Mouse (Mus musculus) liver, embryonic 15.5 days (tissue): ENCODE measurements around the gene Plppr4. TPM values are rescaled to one million over a fixed set of nuclear protein-coding genes. Genes with fewer than 3 reads are reported as not detected.
A peak's percentile ranks its signal among the peaks of the same experiment; 100 is the strongest.

ENCODE experiments used
- ATAC-seq: fragments of 200-750 bp; cut with Nextera tagmentation; 2 replicates; pipeline ENCODE4 v1.8.0; 2017; ENCODE audit warnings: moderate number of reproducible peaks, mild to moderate bottlenecking, moderate library complexity; ENCODE audit not compliant: insufficient read depth
- H3K27ac ChIP-seq: fragments of 300-500 bp; sonication (generic); replicated peaks from 2 replicates; pipeline ENCODE4 v1.5.1; 2015; ENCODE audit warnings: mild to moderate bottlenecking, inconsistent platforms
- H3K27me3 ChIP-seq: fragments of 300-500 bp; sonication (generic); 2 replicates; pipeline ENCODE4 v1.6.1; 2015; ENCODE audit warnings: mild to moderate bottlenecking, inconsistent platforms
- H3K36me3 ChIP-seq: fragments of 300-500 bp; sonication (generic); replicated peaks from 2 replicates; pipeline ENCODE4 v1.6.1; 2015; ENCODE audit warnings: moderate library complexity, mild to moderate bottlenecking, inconsistent platforms
- H3K4me1 ChIP-seq: fragments of 300-500 bp; sonication (generic); replicated peaks from 2 replicates; pipeline ENCODE4 v1.6.1; 2015; ENCODE audit warnings: inconsistent platforms
- H3K4me2 ChIP-seq: fragments of 300-500 bp; sonication (generic); 2 replicates; pipeline ENCODE4 v1.6.1; 2015; ENCODE audit warnings: moderate library complexity, mild to moderate bottlenecking, inconsistent platforms
- H3K4me3 ChIP-seq: fragments of 300-500 bp; sonication (generic); replicated peaks from 2 replicates; pipeline ENCODE4 v1.5.1; 2015; ENCODE audit warnings: mild to moderate bottlenecking, inconsistent platforms
- H3K9ac ChIP-seq: fragments of 300-500 bp; sonication (generic); 2 replicates; pipeline ENCODE4 v1.6.1; 2015; ENCODE audit warnings: moderate library complexity, mild to moderate bottlenecking, inconsistent platforms
- H3K9me3 ChIP-seq: fragments of 300-500 bp; sonication (generic); replicated peaks from 2 replicates; pipeline ENCODE4 v1.6.1; 2016; ENCODE audit warnings: inconsistent platforms
- WGBS: fragments of 180-500 bp; shearing (Covaris S2); methylation state at CpG from one replicate; pipeline ENCODE4 v1.1.7; 2015; ENCODE audit warnings: mixed read lengths; ENCODE audit not compliant: insufficient replicate concordance; 5-methylcytosine and 5-hydroxymethylcytosine counted together
- polyA plus RNA-seq: library from polyadenylated mRNA; unstranded; fragments of >200 nt; fragmentation: Nextera tagmentation; extraction: Ambion mirVana; gene quantifications from 2 replicates; pipeline ENCODE4 v1.2.1, GENCODE M21; 2015

Gene Plppr4
- polyA plus RNA-seq = 0.03 and 0.06 TPM in 2 replicates

DNA sequence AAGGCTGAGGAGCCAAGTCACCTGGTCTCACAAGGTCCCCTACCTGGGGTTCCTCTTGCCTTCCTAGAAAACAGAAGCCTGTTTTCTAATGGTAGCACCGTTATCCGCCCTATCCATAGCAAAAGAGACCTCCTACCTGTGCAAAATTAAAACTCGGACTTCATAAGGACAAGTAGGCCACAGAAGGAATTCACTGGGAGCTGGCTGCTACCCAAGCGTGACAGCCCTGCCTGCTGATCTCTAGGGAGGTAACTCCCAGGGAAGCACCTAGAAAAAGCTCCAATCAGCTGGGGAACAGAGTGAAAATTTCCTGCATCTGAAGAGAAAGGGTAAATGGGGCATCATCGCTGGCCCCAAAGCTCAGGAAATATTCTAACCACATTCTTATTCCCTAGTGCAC, at the start of gene Plppr4:
Plppr4 (minus strand) TSS at position 349 of the 400 bp plus-strand sequence.
- Histone ChIP-seq H3K4me2 (peak within 1 kb of the TSS; percentile 62), H3K27me3 (peaks cover 17% of the 10 kb centered on the region), H3K4me1 (no peaks in the 10 kb centered on the region), H3K9me3 (no peaks in the 10 kb centered on the region), H3K9ac (no peak within 1 kb of the TSS), H3K36me3 (no peaks in the 10 kb centered on the region), H3K27ac (no peak within 1 kb of the TSS), H3K4me3 (peak within 1 kb of the TSS; percentile 29)
- ATAC-seq = no peak
- WGBS = 30% methylated on average over 5 of the region's 5 CpGs

DNA sequence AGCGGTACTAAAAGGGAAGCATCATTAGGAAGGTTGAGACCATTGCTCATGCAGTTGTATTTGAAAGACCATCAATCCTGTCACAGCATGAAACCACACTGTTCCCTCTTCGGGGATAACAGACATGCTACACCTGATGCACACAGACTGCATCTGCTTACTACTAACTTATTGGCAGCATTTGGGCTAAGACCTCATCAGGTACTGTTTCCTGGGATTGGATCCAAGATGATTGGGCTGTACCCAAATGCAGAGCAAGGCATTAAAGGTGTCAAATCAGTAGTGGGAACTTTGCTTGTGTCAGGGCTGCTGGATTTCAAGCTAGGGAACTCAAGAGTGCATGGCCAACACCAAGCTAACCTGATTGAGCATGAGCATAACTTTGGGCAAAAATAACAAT, 45.1 kb upstream of the Plppr4 start:
- ATAC-seq = no peak
- 65% methylated on average over 2 of the region's 2 CpGs for WGBS
- no peaks in the 10 kb centered on the region for H3K36me3 ChIP-seq
- H3K4me2 ChIP-seq = no peak overlapping the region
- H3K9ac ChIP-seq = no peak overlapping the region
- H3K27ac ChIP-seq = no peak overlapping the region
- H3K9me3 ChIP-seq = no peaks in the 10 kb centered on the region
- no peak overlapping the region for H3K4me3 ChIP-seq
- no peaks in the 10 kb centered on the region for H3K4me1 ChIP-seq
- no peaks in the 10 kb centered on the region for H3K27me3 ChIP-seq

DNA sequence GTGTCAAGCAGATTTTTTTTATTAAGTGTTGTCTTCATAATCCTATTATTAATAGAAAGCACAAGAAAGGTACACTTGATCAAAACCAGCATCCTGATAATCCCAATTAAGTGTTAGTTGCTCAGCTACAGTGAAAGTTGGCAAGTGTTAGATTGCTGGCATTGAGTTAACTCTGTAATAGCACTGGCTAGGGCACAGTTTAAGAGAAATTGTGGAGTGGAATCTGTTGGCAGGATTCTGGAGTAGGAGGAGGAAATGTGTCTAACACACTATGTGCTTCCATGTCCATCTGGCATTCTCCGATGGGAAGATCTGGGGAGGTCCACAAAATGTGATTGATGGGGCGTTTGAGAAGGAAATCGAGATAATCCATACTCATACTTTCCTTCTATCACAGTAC, 43.1 kb upstream of the Plppr4 start:
- H3K36me3 ChIP-seq = no peaks in the 10 kb centered on the region
- no peak for ATAC-seq
- no peak overlapping the region for H3K4me2 ChIP-seq
- H3K4me1 ChIP-seq = no peaks in the 10 kb centered on the region
- no peaks in the 10 kb centered on the region for H3K27me3 ChIP-seq
- H3K4me3 ChIP-seq = no peak overlapping the region
- H3K27ac ChIP-seq = no peak overlapping the region
- no peak overlapping the region for H3K9ac ChIP-seq
- WGBS = 54% methylated on average over 3 of the region's 3 CpGs
- H3K9me3 ChIP-seq = no peaks in the 10 kb centered on the region

DNA sequence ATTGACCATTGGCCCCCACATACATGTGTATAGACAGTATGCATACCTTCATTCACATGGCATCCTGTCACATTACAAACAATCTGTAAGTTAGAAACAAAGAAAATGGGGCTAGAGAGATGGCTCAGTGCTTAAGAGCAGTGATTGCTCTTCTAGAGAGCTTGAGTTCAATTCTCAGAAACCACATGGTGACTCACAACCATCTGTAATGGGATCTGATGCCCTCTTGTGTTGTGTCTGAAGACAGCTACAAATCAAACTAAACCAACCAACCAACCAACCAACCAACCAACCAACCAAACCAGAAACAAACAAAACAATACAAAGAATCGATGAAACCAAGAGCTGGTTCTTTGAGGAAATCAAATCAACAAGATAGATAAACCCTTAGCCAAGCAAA, 5.4 kb upstream of the Plppr4 start:
- Histone ChIP-seq H3K9me3 (no peaks in the 10 kb centered on the region), H3K36me3 (no peaks in the 10 kb centered on the region), H3K9ac (no peak overlapping the region), H3K27ac (no peak overlapping the region), H3K4me3 (no peak overlapping the region), H3K4me2 (no peak overlapping the region), H3K27me3 (no peaks in the 10 kb centered on the region; the same call in 1 of the 2 replicates), H3K4me1 (no peaks in the 10 kb centered on the region)
- ATAC-seq = no peak
- 59% methylated on average over 1 of the region's 1 CpGs for WGBS

DNA sequence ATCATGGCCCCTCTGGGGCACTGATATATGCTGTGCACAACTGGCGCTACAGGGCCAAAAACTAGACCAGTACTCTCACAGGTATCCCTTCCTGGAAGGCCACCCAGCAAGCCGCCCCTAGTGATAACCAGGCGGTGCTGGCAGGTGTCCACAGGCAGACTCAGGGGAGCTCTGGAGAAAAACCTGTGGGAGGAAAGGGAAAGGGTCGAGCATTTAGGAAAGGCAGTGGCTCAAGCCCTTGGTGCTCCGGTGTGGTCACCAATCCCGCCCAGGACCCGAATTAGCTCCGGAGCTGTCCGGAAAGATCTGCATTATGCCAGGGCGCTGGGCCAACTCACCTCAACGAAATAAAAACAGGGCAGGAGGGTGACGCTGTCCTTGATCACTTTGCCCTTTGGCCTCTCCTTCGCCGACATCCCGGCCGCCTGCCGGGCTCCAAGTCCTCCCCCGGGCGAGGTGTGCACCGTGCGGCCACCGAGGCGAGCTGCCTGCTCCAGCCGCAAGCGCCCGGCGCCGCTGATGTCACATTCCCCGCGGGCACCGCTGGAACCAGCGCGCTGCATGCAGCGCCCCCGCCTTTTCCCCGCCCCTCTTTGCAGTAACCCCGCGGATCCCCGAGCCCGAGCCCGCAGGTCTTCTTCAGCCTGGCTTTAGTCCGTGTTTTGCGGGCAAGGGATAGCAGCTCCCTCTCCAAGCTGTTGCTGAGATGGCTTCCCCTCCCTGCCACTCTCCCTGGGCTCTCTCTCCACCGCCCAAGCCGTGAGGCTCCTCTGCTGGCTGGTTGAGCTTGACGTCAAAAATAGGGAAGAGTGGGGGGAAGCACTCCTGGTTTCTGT, 772 bp downstream of the Plppr4 start:
- H3K27ac ChIP-seq = no peak overlapping the region
- ATAC-seq = no peak
- 2% methylated on average over 46 of the region's 46 CpGs for WGBS
- no peak overlapping the region for H3K9ac ChIP-seq
- no peaks in the 10 kb centered on the region for H3K4me1 ChIP-seq
- no peaks in the 10 kb centered on the region for H3K9me3 ChIP-seq
- no peaks in the 10 kb centered on the region for H3K36me3 ChIP-seq
- peak overlapping the region; percentile 29 for H3K4me3 ChIP-seq
- peak overlapping the region; percentile 62 for H3K4me2 ChIP-seq
- peaks cover 17% of the 10 kb centered on the region for H3K27me3 ChIP-seq

DNA sequence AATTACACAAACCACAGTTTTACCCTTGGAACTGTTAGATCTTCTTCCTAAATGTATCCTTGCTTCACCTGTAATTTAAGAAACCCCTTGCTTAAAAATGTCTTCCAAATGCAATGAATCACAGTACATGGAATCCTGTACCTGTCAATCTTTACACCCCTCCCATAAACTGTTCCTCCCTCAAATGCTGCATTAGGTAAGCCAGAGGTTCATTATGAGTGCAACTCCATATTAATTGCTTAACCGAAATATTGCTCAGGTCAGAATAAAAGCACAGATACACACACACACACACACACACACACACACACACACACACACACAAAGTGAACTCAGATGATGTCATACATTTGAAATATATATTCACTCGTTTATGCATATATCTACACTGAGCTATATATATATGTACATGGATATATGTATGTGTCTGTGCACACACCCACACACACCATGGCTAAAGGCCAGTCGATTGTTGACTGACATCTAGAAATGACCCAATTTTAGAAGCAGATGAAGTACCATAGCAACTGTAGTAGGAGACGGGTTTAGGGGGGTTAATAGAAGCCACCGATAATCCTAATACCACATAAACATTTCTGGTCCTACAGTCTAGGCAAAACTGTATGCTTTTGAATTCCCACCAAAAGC, 1.6 kb downstream of the Plppr4 start:
- H3K9ac ChIP-seq = no peak overlapping the region
- no peak for ATAC-seq
- no peak overlapping the region for H3K4me3 ChIP-seq
- H3K4me2 ChIP-seq = no peak overlapping the region
- peaks cover 17% of the 10 kb centered on the region for H3K27me3 ChIP-seq
- 61% methylated on average over 5 of the region's 5 CpGs for WGBS
- H3K9me3 ChIP-seq = no peaks in the 10 kb centered on the region
- H3K4me1 ChIP-seq = no peaks in the 10 kb centered on the region
- H3K36me3 ChIP-seq = no peaks in the 10 kb centered on the region
- no peak overlapping the region for H3K27ac ChIP-seq

DNA sequence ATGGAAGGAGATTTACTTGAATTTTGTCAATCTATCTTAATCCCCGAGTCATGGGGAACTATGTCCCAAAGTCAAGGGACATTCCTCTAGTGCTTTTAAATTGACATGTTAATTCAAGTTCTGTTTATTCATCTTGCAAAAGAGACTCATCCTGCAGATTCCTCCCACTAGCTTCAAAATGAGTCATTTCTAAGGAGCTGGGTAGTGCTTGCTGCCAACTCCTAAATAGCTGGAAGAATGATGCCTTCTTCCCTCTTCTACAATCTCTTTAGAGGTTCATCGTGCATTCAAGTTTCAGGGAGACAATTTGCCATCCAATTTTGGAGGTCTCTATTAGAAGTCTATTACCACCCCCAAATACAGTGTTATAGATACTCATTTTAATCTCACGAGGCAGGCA, 3.3 kb downstream of the Plppr4 start:
- Histone ChIP-seq H3K4me2 (no peak overlapping the region), H3K9ac (no peak overlapping the region), H3K4me3 (no peak overlapping the region), H3K4me1 (no peaks in the 10 kb centered on the region), H3K9me3 (no peaks in the 10 kb centered on the region), H3K36me3 (no peaks in the 10 kb centered on the region), H3K27ac (no peak overlapping the region), H3K27me3 (peaks cover 17% of the 10 kb centered on the region)
- WGBS = 53% methylated on average over 3 of the region's 3 CpGs
- ATAC-seq = no peak

DNA sequence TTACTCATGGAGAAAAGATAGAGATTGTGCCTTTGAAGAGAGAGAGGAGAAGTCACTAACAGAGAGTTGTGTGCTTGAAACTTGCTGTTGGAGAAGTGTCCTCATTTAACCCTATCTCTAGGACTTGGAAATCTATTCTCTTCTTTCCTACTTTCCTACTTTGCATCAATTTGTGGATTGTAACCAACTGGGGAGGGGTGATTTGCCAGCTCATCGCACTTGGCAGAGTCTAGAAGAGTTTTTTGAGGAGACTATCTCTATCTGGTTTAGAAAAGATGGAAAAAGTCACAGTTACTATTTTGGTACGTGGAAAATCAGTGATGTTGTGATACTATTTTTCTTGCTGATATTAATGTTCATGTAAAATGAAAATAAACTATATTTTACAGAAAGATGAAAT, 6.7 kb downstream of the Plppr4 start:
- no peak for ATAC-seq
- Histone ChIP-seq H3K9ac (no peak overlapping the region), H3K36me3 (no peaks in the 10 kb centered on the region), H3K27ac (no peak overlapping the region), H3K27me3 (no peaks in the 10 kb centered on the region), H3K4me1 (no peaks in the 10 kb centered on the region), H3K9me3 (no peaks in the 10 kb centered on the region), H3K4me2 (no peak overlapping the region), H3K4me3 (no peak overlapping the region)
- WGBS = 52% methylated on average over 2 of the region's 2 CpGs

DNA sequence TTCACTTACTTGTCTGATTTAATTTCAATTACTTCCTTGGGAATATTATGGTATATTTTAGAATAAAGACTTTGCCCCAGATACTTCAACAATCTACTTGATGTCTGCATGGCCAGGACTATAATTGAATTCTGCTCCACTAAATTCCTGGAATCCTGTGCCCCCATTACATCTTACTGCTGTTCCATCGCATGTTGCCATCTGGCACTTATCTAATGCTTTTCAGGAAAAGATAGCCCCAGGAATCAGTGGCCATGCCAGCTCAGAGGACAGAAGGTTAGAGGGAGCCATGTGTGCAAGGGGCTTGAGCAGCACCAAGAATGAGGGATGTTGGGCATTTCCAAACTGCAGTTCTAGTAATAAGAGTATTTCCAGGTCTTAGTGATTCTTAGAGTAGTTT, 14.3 kb downstream of the Plppr4 start:
- no peaks in the 10 kb centered on the region for H3K9me3 ChIP-seq
- H3K36me3 ChIP-seq = no peaks in the 10 kb centered on the region
- H3K4me1 ChIP-seq = no peaks in the 10 kb centered on the region
- H3K9ac ChIP-seq = no peak overlapping the region
- no peak overlapping the region for H3K4me2 ChIP-seq
- ATAC-seq = no peak
- H3K27ac ChIP-seq = no peak overlapping the region
- H3K27me3 ChIP-seq = no peaks in the 10 kb centered on the region
- no peak overlapping the region for H3K4me3 ChIP-seq
- 80% methylated on average over 1 of the region's 1 CpGs for WGBS

DNA sequence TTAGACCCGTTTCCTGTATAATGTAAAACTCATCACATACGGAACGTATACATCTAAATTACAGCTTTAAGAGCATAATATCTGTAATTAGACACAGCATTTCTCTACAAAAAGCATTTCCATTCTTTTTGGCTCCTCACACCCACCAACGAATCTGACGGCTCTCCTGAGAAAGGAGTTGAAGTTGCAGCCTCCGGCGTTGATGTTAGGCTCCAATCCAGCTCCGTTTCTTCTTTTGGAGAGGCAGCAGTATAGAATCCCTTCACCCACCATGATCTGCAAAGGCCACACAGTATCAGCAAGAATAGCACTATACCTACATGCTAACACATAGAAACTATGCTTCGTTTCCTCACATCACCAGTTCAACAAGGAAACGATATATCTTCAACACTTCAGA, 29.2 kb downstream of the Plppr4 start:
- no peaks in the 10 kb centered on the region for H3K4me1 ChIP-seq
- 76% methylated on average over 10 of the region's 10 CpGs for WGBS
- no peak overlapping the region for H3K27ac ChIP-seq
- no peak overlapping the region for H3K9ac ChIP-seq
- H3K9me3 ChIP-seq = no peaks in the 10 kb centered on the region
- H3K4me2 ChIP-seq = no peak overlapping the region
- H3K4me3 ChIP-seq = no peak overlapping the region
- H3K36me3 ChIP-seq = no peaks in the 10 kb centered on the region
- ATAC-seq = no peak
- no peaks in the 10 kb centered on the region for H3K27me3 ChIP-seq

DNA sequence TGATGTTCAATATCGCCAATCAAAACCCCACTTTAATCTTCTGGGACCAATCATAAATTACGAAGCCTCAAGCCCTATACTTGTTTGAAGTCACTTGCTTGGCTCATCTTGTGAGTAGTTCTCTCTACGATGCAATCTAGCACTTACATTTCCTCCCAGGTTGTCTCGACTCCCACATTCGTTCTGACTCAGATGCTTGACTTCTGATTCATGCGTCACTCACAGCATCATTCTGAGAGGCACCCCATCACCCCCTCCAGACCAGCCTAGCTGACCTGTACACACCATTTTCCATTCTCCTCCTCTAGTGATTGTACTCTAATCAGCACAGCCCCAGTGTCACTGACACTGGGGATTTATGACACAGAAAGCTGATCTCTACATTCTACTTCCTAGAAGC, 31.2 kb downstream of the Plppr4 start:
- H3K4me2 ChIP-seq = no peak overlapping the region
- no peak overlapping the region for H3K27ac ChIP-seq
- no peak for ATAC-seq
- WGBS = 60% methylated on average over 6 of the region's 6 CpGs
- H3K9ac ChIP-seq = no peak overlapping the region
- no peak overlapping the region for H3K4me3 ChIP-seq
- no peaks in the 10 kb centered on the region for H3K36me3 ChIP-seq
- no peaks in the 10 kb centered on the region for H3K27me3 ChIP-seq
- H3K4me1 ChIP-seq = no peaks in the 10 kb centered on the region
- H3K9me3 ChIP-seq = no peaks in the 10 kb centered on the region
